Mouse (Mus musculus) stomach, embryonic 14.5 days (tissue): ENCODE data around the gene Ckm. TPM values are rescaled to one million over a fixed set of nuclear protein-coding genes. Genes with fewer than 3 reads are reported as not detected.

Source experiments
- ATAC-seq: fragments of 200-750 bp; cut with Nextera tagmentation; 2 replicates; pipeline ENCODE4 v1.8.0; 2017; ENCODE audit warnings: low read depth, moderate TSS enrichment; ENCODE audit not compliant: insufficient number of reproducible peaks, insufficient read depth, low FRiP score
- H3K27ac ChIP-seq: fragments of 300-500 bp; sonication (generic); 2 replicates; pipeline ENCODE4 v1.5.1; 2014; ENCODE audit warnings: mild to moderate bottlenecking, low read length, moderate library complexity, mixed read lengths
- H3K27me3 ChIP-seq: fragments of 300-500 bp; sonication (generic); 2 replicates; pipeline ENCODE4 v1.6.1; 2014; ENCODE audit warnings: low read length, control low read depth, mixed read lengths; ENCODE audit not compliant: control insufficient read depth, insufficient read depth
- H3K36me3 ChIP-seq: fragments of 300-500 bp; sonication (generic); 2 replicates; pipeline ENCODE4 v1.6.1; 2014; ENCODE audit warnings: mild to moderate bottlenecking, control low read depth, low read length, moderate library complexity, mixed read lengths; ENCODE audit not compliant: control insufficient read depth, insufficient read depth
- H3K4me1 ChIP-seq: fragments of 300-500 bp; sonication (generic); 2 replicates; pipeline ENCODE4 v1.6.1; 2014; ENCODE audit warnings: low read length, control low read depth, mixed read lengths; ENCODE audit not compliant: control insufficient read depth, insufficient read depth
- H3K4me2 ChIP-seq: fragments of 300-500 bp; sonication (generic); replicated peaks from 2 replicates; pipeline ENCODE4 v1.6.1; 2014; ENCODE audit warnings: low read depth, low read length, control low read depth
- H3K4me3 ChIP-seq: fragments of 300-500 bp; sonication (generic); 2 replicates; pipeline ENCODE4 v1.5.1; 2014; ENCODE audit warnings: low read depth, low read length, control low read depth
- H3K9ac ChIP-seq: fragments of 300-500 bp; sonication (generic); replicated peaks from 2 replicates; pipeline ENCODE4 v1.6.1; 2014; ENCODE audit warnings: low read depth, mild to moderate bottlenecking, control low read depth, low read length, moderate library complexity, mixed read lengths
- H3K9me3 ChIP-seq: fragments of 300-500 bp; sonication (generic); 2 replicates; pipeline ENCODE4 v1.6.1; 2016; ENCODE audit warnings: low read depth, low read length, control low read depth; ENCODE audit not compliant: control insufficient read depth
- WGBS: fragments of 180-500 bp; shearing (Covaris S2); extraction: QIAGEN DNeasy Blood & Tissue Kit; methylation state at CpG from one replicate; pipeline ENCODE4 v1.1.7; 2014; 5-methylcytosine and 5-hydroxymethylcytosine counted together
- polyA plus RNA-seq: library from polyadenylated mRNA; unstranded; fragments of >200 nt; fragmentation: Nextera tagmentation; extraction: Ambion mirVana; gene quantifications from 2 replicates; pipeline ENCODE4 v1.2.1, GENCODE M21; 2014

The Ckm gene
- polyA plus RNA-seq, 1 experiment from 2014 or later, result 1.7 TPM

GRCm38 (mm10) chr7:19378049-19378448, 26.5 kb upstream of the Ckm start:
- H3K4me2 ChIP-seq, result no peak overlapping the region
- peaks cover 3% of the 10 kb centered on the region for H3K36me3 ChIP-seq
- 70% methylated on average over 8 of the region's 8 CpGs for WGBS
- H3K9me3 ChIP-seq, result no peaks in the 10 kb centered on the region
- ATAC-seq, result no peak
- no peaks in the 10 kb centered on the region for H3K27me3 ChIP-seq
- peaks cover 4% of the 10 kb centered on the region for H3K4me1 ChIP-seq
- H3K9ac ChIP-seq, result no peak overlapping the region
- no peak overlapping the region for H3K4me3 ChIP-seq
- H3K27ac ChIP-seq, result no peak overlapping the region

GRCm38 (mm10) chr7:19381377-19382165, 23.0 kb upstream of the Ckm start, which contains the start of gene Ercc2:
Gene Ercc2 (plus strand): TSS chr7:19382010.
- Histone ChIP-seq H3K27ac (no peak within 1 kb of the TSS), H3K9me3 (no peaks in the 10 kb centered on the region), H3K4me2 (peak within 1 kb of the TSS; percentile 86), H3K4me1 (peaks cover 8% of the 10 kb centered on the region), H3K27me3 (no peaks in the 10 kb centered on the region), H3K9ac (peak within 1 kb of the TSS; percentile 71), H3K4me3 (peak within 1 kb of the TSS; percentile 96), H3K36me3 (peaks cover 20% of the 10 kb centered on the region)
- 5% methylated on average over 48 of the region's 48 CpGs for WGBS
- ATAC-seq, result peak; percentile 97

- peak; percentile 64; the same call in 1 of the 2 replicates for ATAC-seq
- peak overlapping the region; percentile 86 for H3K4me2 ChIP-seq
- peaks cover 8% of the 10 kb centered on the region for H3K4me1 ChIP-seq
- WGBS, result under 1% methylated on average over 37 of the region's 37 CpGs
- peak overlapping the region; percentile 96 for H3K4me3 ChIP-seq
- H3K27ac ChIP-seq, result no peak overlapping the region
- peaks cover 26% of the 10 kb centered on the region for H3K36me3 ChIP-seq
- no peaks in the 10 kb centered on the region for H3K9me3 ChIP-seq
- no peaks in the 10 kb centered on the region for H3K27me3 ChIP-seq
- H3K9ac ChIP-seq, result peak overlapping the region; percentile 71
Observed at GRCm38 (mm10) chr7:19382166-19382541, 22.4 kb upstream of the Ckm start.

- Histone ChIP-seq H3K27ac (no peak overlapping the region), H3K4me1 (peaks cover 8% of the 10 kb centered on the region), H3K4me2 (no peak overlapping the region), H3K9me3 (no peaks in the 10 kb centered on the region), H3K27me3 (no peaks in the 10 kb centered on the region), H3K9ac (no peak overlapping the region), H3K36me3 (peaks cover 38% of the 10 kb centered on the region), H3K4me3 (no peak overlapping the region)
- ATAC-seq, result no peak
- WGBS, result 87% methylated on average over 9 of the region's 9 CpGs
Observed at GRCm38 (mm10) chr7:19383708-19384107, 20.9 kb upstream of the Ckm start.

GRCm38 (mm10) chr7:19388699-19389413, 15.7 kb upstream of the Ckm start:
- WGBS, result 81% methylated on average over 10 of the region's 10 CpGs
- Histone ChIP-seq H3K27me3 (no peaks in the 10 kb centered on the region), H3K36me3 (peaks cover 81% of the 10 kb centered on the region), H3K9me3 (no peaks in the 10 kb centered on the region), H3K4me2 (no peak overlapping the region), H3K4me1 (no peaks in the 10 kb centered on the region), H3K27ac (no peak overlapping the region), H3K4me3 (no peak overlapping the region), H3K9ac (no peak overlapping the region)
- no peak for ATAC-seq

- H3K4me2 ChIP-seq, result no peak overlapping the region
- no peak overlapping the region for H3K4me3 ChIP-seq
- WGBS, result 82% methylated on average over 8 of the region's 8 CpGs
- no peaks in the 10 kb centered on the region for H3K9me3 ChIP-seq
- H3K9ac ChIP-seq, result no peak overlapping the region
- 0 out of 2 replicates have a peak, but pooled peaks cover 2% of the 10 kb centered on the region for H3K4me1 ChIP-seq
- H3K27me3 ChIP-seq, result no peaks in the 10 kb centered on the region
- H3K36me3 ChIP-seq, result peaks cover 52% of the 10 kb centered on the region
- H3K27ac ChIP-seq, result no peak overlapping the region
- no peak for ATAC-seq
Observed at GRCm38 (mm10) chr7:19394484-19394883, 10.1 kb upstream of the Ckm start.

- Histone ChIP-seq H3K27me3 (0 out of 2 replicates have a peak, but pooled peaks cover 4% of the 10 kb centered on the region), H3K4me3 (peak overlapping the region; percentile 26), H3K4me2 (peak overlapping the region; percentile 55), H3K4me1 (0 out of 2 replicates have a peak, but pooled peaks cover 6% of the 10 kb centered on the region), H3K9ac (peak overlapping the region; percentile 6; the same call in 1 of the 2 replicates), H3K27ac (0 out of 2 replicates have a peak overlapping the region, but pooled peaks have one; percentile 15), H3K36me3 (peaks cover 7% of the 10 kb centered on the region; the same call in 1 of the 2 replicates), H3K9me3 (no peaks in the 10 kb centered on the region)
- WGBS, result 2% methylated on average over 26 of the region's 27 CpGs
- peak; percentile 57 for ATAC-seq
Observed at GRCm38 (mm10) chr7:19399496-19400280, 4.9 kb upstream of the Ckm start.

GRCm38 (mm10) chr7:19400946-19401345, 3.6 kb upstream of the Ckm start:
- Histone ChIP-seq H3K36me3 (no peaks in the 10 kb centered on the region), H3K4me3 (no peak overlapping the region), H3K9me3 (no peaks in the 10 kb centered on the region), H3K27me3 (0 out of 2 replicates have a peak, but pooled peaks cover 4% of the 10 kb centered on the region), H3K27ac (no peak overlapping the region), H3K4me2 (no peak overlapping the region), H3K9ac (no peak overlapping the region), H3K4me1 (0 out of 2 replicates have a peak, but pooled peaks cover 6% of the 10 kb centered on the region)
- no peak for ATAC-seq
- 92% methylated on average over 4 of the region's 4 CpGs for WGBS
